Mouse (Mus musculus): ENCODE data around the gene Arrdc1. TPM values are rescaled to one million over a fixed set of nuclear protein-coding genes. Genes with fewer than 3 reads are reported as not detected.

Arrdc1 gene
- polyA plus RNA-seq, 1 experiment from 2014 or later: 11.9 TPM

- Histone ChIP-seq H3K9me3 (ENCODE audit: control insufficient read depth, low read length) (no peaks in the 10 kb centered on the region), H3K36me3 (ENCODE audit: control insufficient read depth, insufficient read depth, low read length) (no peaks in the 10 kb centered on the region), H3K27ac (replicated peaks in 1 of 2; ENCODE audit: control insufficient read depth in 1 of 2, insufficient read depth in 1 of 2, low read depth in 2 of 2, low read length in 2 of 2) (no peak overlapping the region), H3K9ac (ENCODE audit: low read length) (no peak overlapping the region), H3K4me2 (ENCODE audit: low read length) (no peak overlapping the region), H3K4me1 (ENCODE audit: control insufficient read depth in 2 of 2, insufficient read depth in 2 of 2, low read length in 2 of 2) (peaks cover 0 to 6% of the 10 kb centered on the region in 2 experiments; a peak in 1 of 4 replicates), H3K27me3 (ENCODE audit: control insufficient read depth, insufficient read depth, low read length) (no peaks in the 10 kb centered on the region), H3K4me3 (ENCODE audit: control insufficient read depth in 1 of 2, insufficient read depth in 1 of 2, low read depth in 1 of 2, low read length in 2 of 2) (no peak overlapping the region)
- WGBS: 88% methylated on average over 5 of the region's 5 CpGs
- no peak for ATAC-seq (ENCODE audit: insufficient number of reproducible peaks, insufficient read depth, low FRiP score, low read depth)
These were observed 42.7 kb downstream of the Arrdc1 start for GRCm38 (mm10) chr2:24892318-24892717.

GRCm38 (mm10) chr2:24890541-24891447, 44.3 kb downstream of the Arrdc1 start:
- ATAC-seq (ENCODE audit: insufficient number of reproducible peaks, insufficient read depth, low FRiP score, low read depth): no peak

GRCm38 (mm10) chr2:24888895-24889294, 46.2 kb downstream of the Arrdc1 start:
- H3K27me3 ChIP-seq (ENCODE audit: control insufficient read depth, insufficient read depth, low read length): no peaks in the 10 kb centered on the region
- no peaks in the 10 kb centered on the region for H3K9me3 ChIP-seq (ENCODE audit: control insufficient read depth, low read length)
- no peak for ATAC-seq (ENCODE audit: insufficient number of reproducible peaks, insufficient read depth, low FRiP score, low read depth)
- WGBS: 81% methylated on average over 5 of the region's 5 CpGs
- no peak overlapping the region for H3K27ac ChIP-seq (replicated peaks in 1 of 2; ENCODE audit: control insufficient read depth in 1 of 2, insufficient read depth in 1 of 2, low read depth in 2 of 2, low read length in 2 of 2)
- H3K4me3 ChIP-seq (ENCODE audit: control insufficient read depth in 1 of 2, insufficient read depth in 1 of 2, low read depth in 1 of 2, low read length in 2 of 2): no peak overlapping the region
- no peak overlapping the region for H3K9ac ChIP-seq (ENCODE audit: low read length)
- no peak overlapping the region for H3K4me2 ChIP-seq (ENCODE audit: low read length)
- H3K4me1 ChIP-seq (ENCODE audit: control insufficient read depth in 2 of 2, insufficient read depth in 2 of 2, low read length in 2 of 2): peaks cover 0 to 6% of the 10 kb centered on the region in 2 experiments; a peak in 1 of 4 replicates
- peaks cover 28% of the 10 kb centered on the region for H3K36me3 ChIP-seq (ENCODE audit: control insufficient read depth, insufficient read depth, low read length)

More at GRCm38 (mm10) chr2:24890541-24891447, 44.3 kb downstream of the Arrdc1 start:
- Histone ChIP-seq H3K27ac (replicated peaks in 1 of 2; ENCODE audit: control insufficient read depth in 1 of 2, insufficient read depth in 1 of 2, low read depth in 2 of 2, low read length in 2 of 2) (no peak overlapping the region), H3K4me3 (ENCODE audit: control insufficient read depth in 1 of 2, insufficient read depth in 1 of 2, low read depth in 1 of 2, low read length in 2 of 2) (no peak overlapping the region), H3K4me1 (ENCODE audit: control insufficient read depth in 2 of 2, insufficient read depth in 2 of 2, low read length in 2 of 2) (peaks cover 0 to 6% of the 10 kb centered on the region in 2 experiments; a peak in 1 of 4 replicates), H3K4me2 (ENCODE audit: low read length) (no peak overlapping the region), H3K9me3 (ENCODE audit: control insufficient read depth, low read length) (no peaks in the 10 kb centered on the region), H3K36me3 (ENCODE audit: control insufficient read depth, insufficient read depth, low read length) (peaks cover 12% of the 10 kb centered on the region), H3K9ac (ENCODE audit: low read length) (no peak overlapping the region), H3K27me3 (ENCODE audit: control insufficient read depth, insufficient read depth, low read length) (no peaks in the 10 kb centered on the region)
- 65% methylated on average over 6 of the region's 6 CpGs for WGBS

GRCm38 (mm10) chr2:24880686-24881085, 54.4 kb downstream of the Arrdc1 start:
- no peaks in the 10 kb centered on the region for H3K9me3 ChIP-seq (ENCODE audit: control insufficient read depth, low read length)
- H3K36me3 ChIP-seq (ENCODE audit: control insufficient read depth, insufficient read depth, low read length): peaks cover 72% of the 10 kb centered on the region
- H3K4me2 ChIP-seq (ENCODE audit: low read length): no peak overlapping the region
- H3K9ac ChIP-seq (ENCODE audit: low read length): no peak overlapping the region
- no peaks in the 10 kb centered on the region for H3K27me3 ChIP-seq (ENCODE audit: control insufficient read depth, insufficient read depth, low read length)
- 94% methylated on average over 2 of the region's 2 CpGs for WGBS
- ATAC-seq (ENCODE audit: insufficient number of reproducible peaks, insufficient read depth, low FRiP score, low read depth): no peak
- no peak overlapping the region for H3K4me3 ChIP-seq (ENCODE audit: control insufficient read depth in 1 of 2, insufficient read depth in 1 of 2, low read depth in 1 of 2, low read length in 2 of 2)
- no peaks in the 10 kb centered on the region for H3K4me1 ChIP-seq (ENCODE audit: control insufficient read depth in 2 of 2, insufficient read depth in 2 of 2, low read length in 2 of 2)
- no peak overlapping the region for H3K27ac ChIP-seq (replicated peaks in 1 of 2; ENCODE audit: control insufficient read depth in 1 of 2, insufficient read depth in 1 of 2, low read depth in 2 of 2, low read length in 2 of 2)

Small RNA genes lying within 50 kb of the gene (microRNA-seq; reads per million reads assigned to microRNA genes)
- not detected for gene Gm22875

Other genes with a start within 250 kb of the Arrdc1 start
- gene Cacna1b, start 172.1 kb downstream of the Arrdc1 start, polyA plus RNA-seq (2014; fragmentation: Nextera tagmentation; extraction: Ambion mirVana): 0.15 and 0.28 TPM in 2 replicates
- 49.7 and 53.4 TPM in 2 replicates for gene Ehmt1, start 15.6 kb downstream of the Arrdc1 start, polyA plus RNA-seq (2014; fragmentation: Nextera tagmentation; extraction: Ambion mirVana)
- 10.6 and 11.0 TPM in 2 replicates for gene Zmynd19, start 14.5 kb upstream of the Arrdc1 start, polyA plus RNA-seq (2014; fragmentation: Nextera tagmentation; extraction: Ambion mirVana)
- 15.9 and 19.3 TPM in 2 replicates for gene Dph7, start 27.1 kb upstream of the Arrdc1 start, polyA plus RNA-seq (2014; fragmentation: Nextera tagmentation; extraction: Ambion mirVana)
- gene Mrpl41, start 39.8 kb upstream of the Arrdc1 start, polyA plus RNA-seq (2014; fragmentation: Nextera tagmentation; extraction: Ambion mirVana): 137 and 139 TPM in 2 replicates
- 13.2 and 15.1 TPM in 2 replicates for gene Pnpla7, start 40.8 kb upstream of the Arrdc1 start, polyA plus RNA-seq (2014; fragmentation: Nextera tagmentation; extraction: Ambion mirVana)
- 43.2 and 48.1 TPM in 2 replicates for gene Nsmf, start 119.1 kb upstream of the Arrdc1 start, polyA plus RNA-seq (2014; fragmentation: Nextera tagmentation; extraction: Ambion mirVana)
- gene Entpd8, start 145.1 kb upstream of the Arrdc1 start, polyA plus RNA-seq (2014; fragmentation: Nextera tagmentation; extraction: Ambion mirVana): not detected in 2 replicates
- not detected in 2 replicates for gene Noxa1, start 159.9 kb upstream of the Arrdc1 start, polyA plus RNA-seq (2014; fragmentation: Nextera tagmentation; extraction: Ambion mirVana)
- 11.9 and 13.9 TPM in 2 replicates for gene Nrarp, start 245.5 kb upstream of the Arrdc1 start, polyA plus RNA-seq (2014; fragmentation: Nextera tagmentation; extraction: Ambion mirVana)